Mouse (Mus musculus): Measurements from ENCODE around the gene Usp54. TPM values are rescaled to one million over a fixed set of nuclear protein-coding genes. Genes with fewer than 3 reads are reported as not detected.
"Not testable (repeated sequence)": the region's sequence is repeated elsewhere in the genome, so short reads cannot be mapped to it uniquely, and the experiment has no call there.

The Usp54 gene
- polyA plus RNA-seq, 1 experiment from 2014 or later = 1.0 TPM

- not testable (repeated sequence) for ATAC-seq (ENCODE audit: low read depth); H3K9ac ChIP-seq (ENCODE audit: low read depth, low read length); H3K27me3 ChIP-seq (ENCODE audit: control insufficient read depth, insufficient read depth, low read depth, low read length); H3K4me1 ChIP-seq (ENCODE audit: control insufficient read depth, low read depth, low read length); H3K4me3 ChIP-seq (ENCODE audit: low read depth, low read length); H3K9me3 ChIP-seq (replicated peaks; ENCODE audit: control insufficient read depth, low read length); H3K27ac ChIP-seq (ENCODE audit: low read length); H3K4me2 ChIP-seq (ENCODE audit: low read depth, low read length); H3K36me3 ChIP-seq (ENCODE audit: control insufficient read depth, insufficient read depth)
- WGBS (ENCODE audit: insufficient replicate concordance) = 86% methylated on average over 3 of the region's 3 CpGs
Measured at GRCm38 (mm10) chr14:20573196-20573595, 67.7 kb downstream of the Usp54 start.

GRCm38 (mm10) chr14:20565256-20566021 is 75.4 kb downstream of the Usp54 start:
- Histone ChIP-seq H3K4me2 (ENCODE audit: low read depth, low read length) (no peak overlapping the region), H3K36me3 (ENCODE audit: control insufficient read depth, insufficient read depth) (no peaks in the 10 kb centered on the region), H3K27me3 (ENCODE audit: control insufficient read depth, insufficient read depth, low read depth, low read length) (no peaks in the 10 kb centered on the region), H3K9ac (ENCODE audit: low read depth, low read length) (no peak overlapping the region), H3K4me1 (ENCODE audit: control insufficient read depth, low read depth, low read length) (no peaks in the 10 kb centered on the region), H3K9me3 (replicated peaks; ENCODE audit: control insufficient read depth, low read length) (no peaks in the 10 kb centered on the region), H3K4me3 (ENCODE audit: low read depth, low read length) (no peak overlapping the region), H3K27ac (ENCODE audit: low read length) (no peak overlapping the region)
- ATAC-seq (ENCODE audit: low read depth) = no peak
- WGBS (ENCODE audit: insufficient replicate concordance) = 17% methylated on average over 9 of the region's 9 CpGs

GRCm38 (mm10) chr14:20564692-20565091 is 76.2 kb downstream of the Usp54 start:
- no peaks in the 10 kb centered on the region for H3K4me1 ChIP-seq (ENCODE audit: control insufficient read depth, low read depth, low read length)
- H3K4me3 ChIP-seq (ENCODE audit: low read depth, low read length) = no peak overlapping the region
- H3K27ac ChIP-seq (ENCODE audit: low read length) = no peak overlapping the region
- WGBS (ENCODE audit: insufficient replicate concordance) = 59% methylated on average over 12 of the region's 12 CpGs
- no peak for ATAC-seq (ENCODE audit: low read depth)
- no peaks in the 10 kb centered on the region for H3K9me3 ChIP-seq (replicated peaks; ENCODE audit: control insufficient read depth, low read length)
- no peaks in the 10 kb centered on the region for H3K36me3 ChIP-seq (ENCODE audit: control insufficient read depth, insufficient read depth)
- no peak overlapping the region for H3K4me2 ChIP-seq (ENCODE audit: low read depth, low read length)
- no peak overlapping the region for H3K9ac ChIP-seq (ENCODE audit: low read depth, low read length)
- H3K27me3 ChIP-seq (ENCODE audit: control insufficient read depth, insufficient read depth, low read depth, low read length) = no peaks in the 10 kb centered on the region

GRCm38 (mm10) chr14:20561897-20562296 is 79.0 kb downstream of the Usp54 start:
- Histone ChIP-seq H3K9me3 (replicated peaks; ENCODE audit: control insufficient read depth, low read length) (no peaks in the 10 kb centered on the region; the same call in 1 of the 2 replicates), H3K9ac (ENCODE audit: low read depth, low read length) (no peak overlapping the region), H3K36me3 (ENCODE audit: control insufficient read depth, insufficient read depth) (no peaks in the 10 kb centered on the region), H3K27me3 (ENCODE audit: control insufficient read depth, insufficient read depth, low read depth, low read length) (no peaks in the 10 kb centered on the region), H3K4me3 (ENCODE audit: low read depth, low read length) (no peak overlapping the region), H3K4me1 (ENCODE audit: control insufficient read depth, low read depth, low read length) (no peaks in the 10 kb centered on the region), H3K4me2 (ENCODE audit: low read depth, low read length) (no peak overlapping the region), H3K27ac (ENCODE audit: low read length) (no peak overlapping the region)
- no peak for ATAC-seq (ENCODE audit: low read depth)
- 78% methylated on average over 5 of the region's 5 CpGs for WGBS (ENCODE audit: insufficient replicate concordance)

GRCm38 (mm10) chr14:20550136-20550535 is 90.7 kb downstream of the Usp54 start:
- H3K27ac ChIP-seq (ENCODE audit: low read length) = no peak overlapping the region
- H3K9ac ChIP-seq (ENCODE audit: low read depth, low read length) = no peak overlapping the region
- H3K27me3 ChIP-seq (ENCODE audit: control insufficient read depth, insufficient read depth, low read depth, low read length) = no peaks in the 10 kb centered on the region
- ATAC-seq (ENCODE audit: low read depth) = no peak
- WGBS (ENCODE audit: insufficient replicate concordance) = 75% methylated on average over 2 of the region's 2 CpGs
- H3K4me3 ChIP-seq (ENCODE audit: low read depth, low read length) = no peak overlapping the region
- H3K4me2 ChIP-seq (ENCODE audit: low read depth, low read length) = no peak overlapping the region
- H3K36me3 ChIP-seq (ENCODE audit: control insufficient read depth, insufficient read depth) = no peaks in the 10 kb centered on the region
- H3K4me1 ChIP-seq (ENCODE audit: control insufficient read depth, low read depth, low read length) = peaks cover 6% of the 10 kb centered on the region
- H3K9me3 ChIP-seq (replicated peaks; ENCODE audit: control insufficient read depth, low read length) = no peaks in the 10 kb centered on the region

- peak; percentile 70 for ATAC-seq (ENCODE audit: low read depth)
- H3K4me1 ChIP-seq (ENCODE audit: control insufficient read depth, low read depth, low read length) = peaks cover 15% of the 10 kb centered on the region
- H3K4me2 ChIP-seq (ENCODE audit: low read depth, low read length) = peak within 1 kb of the TSS; percentile 74
- no peaks in the 10 kb centered on the region for H3K9me3 ChIP-seq (replicated peaks; ENCODE audit: control insufficient read depth, low read length)
- no peaks in the 10 kb centered on the region for H3K27me3 ChIP-seq (ENCODE audit: control insufficient read depth, insufficient read depth, low read depth, low read length)
- peak within 1 kb of the TSS; percentile 95 for H3K9ac ChIP-seq (ENCODE audit: low read depth, low read length)
- H3K36me3 ChIP-seq (ENCODE audit: control insufficient read depth, insufficient read depth) = no peaks in the 10 kb centered on the region
- WGBS (ENCODE audit: insufficient replicate concordance) = 0% methylated on average over 22 of the region's 29 CpGs
- H3K27ac ChIP-seq (ENCODE audit: low read length) = peak within 1 kb of the TSS; percentile 99
- peak within 1 kb of the TSS; percentile 92 for H3K4me3 ChIP-seq (ENCODE audit: low read depth, low read length)
Measured at GRCm38 (mm10) chr14:20546415-20546814, 94.4 kb downstream of the Usp54 start, which contains the start of gene Ppp3cb. TSS of gene Ppp3cb (minus strand) at chr14:20546573.

- WGBS (ENCODE audit: insufficient replicate concordance) = under 1% methylated on average over 43 of the region's 67 CpGs
- Histone ChIP-seq H3K9me3 (replicated peaks; ENCODE audit: control insufficient read depth, low read length) (no peaks in the 10 kb centered on the region), H3K9ac (ENCODE audit: low read depth, low read length) (peak overlapping the region; percentile 95), H3K4me3 (ENCODE audit: low read depth, low read length) (peak overlapping the region; percentile 92), H3K4me1 (ENCODE audit: control insufficient read depth, low read depth, low read length) (peaks cover 15% of the 10 kb centered on the region), H3K27me3 (ENCODE audit: control insufficient read depth, insufficient read depth, low read depth, low read length) (no peaks in the 10 kb centered on the region), H3K4me2 (ENCODE audit: low read depth, low read length) (peak overlapping the region; percentile 74), H3K36me3 (ENCODE audit: control insufficient read depth, insufficient read depth) (no peaks in the 10 kb centered on the region), H3K27ac (ENCODE audit: low read length) (peak overlapping the region; percentile 99)
- ATAC-seq (ENCODE audit: low read depth) = peak; percentile 98
Measured at GRCm38 (mm10) chr14:20545529-20546331, 95.1 kb downstream of the Usp54 start.

GRCm38 (mm10) chr14:20544467-20545411 is 96.1 kb downstream of the Usp54 start:
- Histone ChIP-seq H3K4me1 (ENCODE audit: control insufficient read depth, low read depth, low read length) (peaks cover 15% of the 10 kb centered on the region), H3K9me3 (replicated peaks; ENCODE audit: control insufficient read depth, low read length) (no peaks in the 10 kb centered on the region), H3K36me3 (ENCODE audit: control insufficient read depth, insufficient read depth) (no peaks in the 10 kb centered on the region), H3K27me3 (ENCODE audit: control insufficient read depth, insufficient read depth, low read depth, low read length) (no peaks in the 10 kb centered on the region), H3K9ac (ENCODE audit: low read depth, low read length) (peak overlapping the region; percentile 10; the same call in 1 of the 2 replicates), H3K27ac (ENCODE audit: low read length) (peak overlapping the region; percentile 85), H3K4me2 (ENCODE audit: low read depth, low read length) (peak overlapping the region; percentile 74), H3K4me3 (ENCODE audit: low read depth, low read length) (peak overlapping the region; percentile 92)
- 35% methylated on average over 7 of the region's 7 CpGs for WGBS (ENCODE audit: insufficient replicate concordance)
- peak; percentile 34 for ATAC-seq (ENCODE audit: low read depth)

All from liver, embryonic 16.5 days (tissue).